Mouse (Mus musculus) cortical plate, adult 2 months (tissue): ENCODE data around the gene Gm20741. TPM values are rescaled to one million over a fixed set of nuclear protein-coding genes. Genes with fewer than 3 reads are reported as not detected.

Source experiments
- H3K27ac ChIP-seq: fragments of 200-500 bp; 2 replicates; pipeline ENCODE4 v1.5.1; 2012; ENCODE audit warnings: low read length, control low read depth, inconsistent platforms; ENCODE audit not compliant: insufficient read depth
- H3K4me1 ChIP-seq: fragments of 200-500 bp; 2 replicates; pipeline ENCODE4 v1.6.1; 2011; ENCODE audit warnings: low read length; ENCODE audit not compliant: control insufficient read depth, insufficient read depth
- H3K4me3 ChIP-seq: fragments of 200-500 bp; 2 replicates; pipeline ENCODE4 v1.5.1; 2011; ENCODE audit warnings: mild to moderate bottlenecking, low read length, control low read depth; ENCODE audit not compliant: insufficient read depth
- CTCF ChIP-seq: fragments of 200-500 bp; IDR thresholded peaks from 2 replicates; pipeline ENCODE4 v1.5.1; 2011; ENCODE audit warnings: mild to moderate bottlenecking, control low read depth, low read length; ENCODE audit not compliant: insufficient read depth; ENCODE audit errors: extremely low read depth
- POLR2A ChIP-seq: fragments of 200-500 bp; IDR thresholded peaks from 2 replicates; pipeline ENCODE4 v1.6.1; 2011; ENCODE audit warnings: mild to moderate bottlenecking, low read length, control low read depth; ENCODE audit not compliant: insufficient read depth; ENCODE audit errors: extremely low read depth
- polyA plus RNA-seq: library from polyadenylated mRNA; depleted of rRNA; stranded (reverse); fragments of >200 nt; gene quantifications from 2 replicates; pipeline ENCODE4 v1.2.3, GENCODE M21; 2012; rRNA removed

The Gm20741 gene
- polyA plus RNA-seq, result not detected in 2 replicates

- H3K4me3 ChIP-seq, result no peak within 1 kb of the TSS
- TF ChIP-seq POLR2A (no peak), CTCF (no peak)
- H3K27ac ChIP-seq, result no peak within 1 kb of the TSS
- H3K4me1 ChIP-seq, result no peaks in the 10 kb centered on the region
These were observed at the start of gene Gm20741 for GRCm38 (mm10) chr16:88811827-88812226. Gm20741 (minus strand) TSS chr16:88812220.

DNA sequence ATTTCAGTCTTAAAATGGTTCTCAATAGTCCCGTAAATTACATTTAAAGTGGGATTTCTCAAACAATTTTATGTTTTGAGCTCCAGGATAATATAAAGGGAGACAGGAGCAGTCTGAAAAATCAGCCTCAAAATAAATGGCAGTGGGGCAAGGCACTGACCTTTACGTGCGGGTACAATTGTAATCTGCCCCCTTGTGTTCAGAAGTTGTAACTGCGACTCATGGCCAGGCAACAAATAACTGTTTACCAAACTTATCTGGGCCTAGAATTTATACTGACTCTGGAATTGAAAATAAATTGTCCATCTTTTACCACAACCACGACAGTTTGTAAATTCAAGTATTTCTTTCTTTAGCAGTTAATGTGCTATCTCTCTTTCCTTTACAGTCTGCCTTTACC lies 39.4 kb upstream of the Gm20741 start:
- H3K4me3 ChIP-seq, result no peak overlapping the region
- H3K27ac ChIP-seq, result no peak overlapping the region
- TF ChIP-seq CTCF (peak; percentile 52; the same call in 1 of the 2 replicates), POLR2A (no peak)
- H3K4me1 ChIP-seq, result no peaks in the 10 kb centered on the region

DNA sequence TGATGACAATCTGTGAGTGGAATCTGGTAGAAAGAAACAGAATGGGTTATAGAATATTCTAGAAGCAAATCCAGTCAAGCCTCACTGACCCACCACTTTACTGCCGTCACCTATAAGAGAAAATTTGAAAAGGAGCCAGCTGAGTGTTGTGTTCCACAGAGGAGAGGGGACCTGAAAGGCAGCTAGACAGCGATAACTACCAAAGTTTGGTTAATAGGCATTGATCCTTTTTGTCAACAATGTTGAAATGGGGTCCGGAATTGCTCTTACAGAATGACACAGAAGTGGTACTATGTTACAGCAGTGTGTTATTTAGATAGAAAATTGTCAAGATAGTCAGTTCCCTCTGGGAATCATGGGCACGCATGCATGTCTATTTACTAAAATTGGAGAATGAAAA lies 36.5 kb upstream of the Gm20741 start:
- H3K4me3 ChIP-seq, result no peak overlapping the region
- no peak for TF ChIP-seq POLR2A
- TF ChIP-seq CTCF, result no peak
- H3K4me1 ChIP-seq, result no peaks in the 10 kb centered on the region
- no peak overlapping the region for H3K27ac ChIP-seq

- TF ChIP-seq POLR2A (no peak), CTCF (no peak)
- Histone ChIP-seq H3K4me1 (no peaks in the 10 kb centered on the region), H3K4me3 (no peak overlapping the region), H3K27ac (no peak overlapping the region)
These were observed 35.3 kb upstream of the Gm20741 start for GRCm38 (mm10) chr16:88847363-88847762.

GRCm38 (mm10) chr16:88826978-88827377 lies 15.0 kb upstream of the Gm20741 start:
- H3K4me1 ChIP-seq, result no peaks in the 10 kb centered on the region
- no peak overlapping the region for H3K4me3 ChIP-seq
- TF ChIP-seq POLR2A, result no peak
- no peak for TF ChIP-seq CTCF
- no peak overlapping the region for H3K27ac ChIP-seq

- H3K4me1 ChIP-seq, result no peaks in the 10 kb centered on the region
- no peak for TF ChIP-seq CTCF
- no peak for TF ChIP-seq POLR2A
- H3K4me3 ChIP-seq, result no peak within 1 kb of the TSS
- H3K27ac ChIP-seq, result no peak within 1 kb of the TSS
These were observed 14.2 kb upstream of the Gm20741 start, which contains the start of gene Krtap14 for GRCm38 (mm10) chr16:88826095-88826652. Krtap14 (minus strand) TSS chr16:88826145.

- H3K27ac ChIP-seq, result no peak overlapping the region
- H3K4me1 ChIP-seq, result no peaks in the 10 kb centered on the region
- TF ChIP-seq CTCF (peak; percentile 38; the same call in 1 of the 2 replicates), POLR2A (no peak)
- no peak overlapping the region for H3K4me3 ChIP-seq
These were observed 11.7 kb upstream of the Gm20741 start for GRCm38 (mm10) chr16:88823736-88824135.

GRCm38 (mm10) chr16:88820066-88820465 lies 8.0 kb upstream of the Gm20741 start, which contains the start of gene Krtap15:
Krtap15 (plus strand) TSS chr16:88820215.
- Histone ChIP-seq H3K4me1 (no peaks in the 10 kb centered on the region), H3K4me3 (no peak within 1 kb of the TSS), H3K27ac (no peak within 1 kb of the TSS)
- TF ChIP-seq CTCF (no peak), POLR2A (no peak)

- Histone ChIP-seq H3K4me1 (no peaks in the 10 kb centered on the region), H3K27ac (no peak overlapping the region), H3K4me3 (no peak overlapping the region)
- TF ChIP-seq POLR2A (no peak), CTCF (no peak)
These were observed 25.2 kb downstream of the Gm20741 start for GRCm38 (mm10) chr16:88786786-88787185.

- TF ChIP-seq POLR2A (no peak), CTCF (no peak)
These were observed 34.4 kb downstream of the Gm20741 start, which contains the start of gene Gm5965 for GRCm38 (mm10) chr16:88777596-88777995. Gm5965 (plus strand) TSS chr16:88777896.

More at GRCm38 (mm10) chr16:88777596-88777995, 34.4 kb downstream of the Gm20741 start, which contains the start of gene Gm5965:
- no peak within 1 kb of the TSS for H3K27ac ChIP-seq
- H3K4me1 ChIP-seq, result no peaks in the 10 kb centered on the region
- no peak within 1 kb of the TSS for H3K4me3 ChIP-seq
